Mouse (Mus musculus): ENCODE results near the gene Xpr1. TPM values are rescaled to one million over a fixed set of nuclear protein-coding genes. Genes with fewer than 3 reads are reported as not detected.

The Xpr1 gene
- polyA plus RNA-seq, 1 experiment from 2014 or later = 8.7 TPM

- H3K9ac ChIP-seq = no peak overlapping the region
- H3K27me3 ChIP-seq = no peaks in the 10 kb centered on the region
- H3K9me3 ChIP-seq = no peaks in the 10 kb centered on the region
- no peak overlapping the region for H3K27ac ChIP-seq
- WGBS = 66% methylated on average over 6 of the region's 6 CpGs
- no peaks in the 10 kb centered on the region for H3K36me3 ChIP-seq
- H3K4me1 ChIP-seq = no peaks in the 10 kb centered on the region
- no peak overlapping the region for H3K4me3 ChIP-seq
- H3K4me2 ChIP-seq = no peak overlapping the region
- ATAC-seq (ENCODE audit: borderline replicate concordance, extremely low read depth, low FRiP score, low TSS enrichment) = no peak
These were observed 10.1 kb upstream of the Xpr1 start for GRCm38 (mm10) chr1:155427126-155427865.

GRCm38 (mm10) chr1:155425743-155426315 lies 8.6 kb upstream of the Xpr1 start:
- H3K9me3 ChIP-seq = no peaks in the 10 kb centered on the region
- 55% methylated on average over 6 of the region's 6 CpGs for WGBS
- ATAC-seq (ENCODE audit: borderline replicate concordance, extremely low read depth, low FRiP score, low TSS enrichment) = no peak
- no peak overlapping the region for H3K4me2 ChIP-seq
- no peak overlapping the region for H3K4me3 ChIP-seq
- H3K36me3 ChIP-seq = no peaks in the 10 kb centered on the region
- no peaks in the 10 kb centered on the region for H3K4me1 ChIP-seq
- H3K27me3 ChIP-seq = no peaks in the 10 kb centered on the region
- H3K27ac ChIP-seq = no peak overlapping the region
- H3K9ac ChIP-seq = no peak overlapping the region

GRCm38 (mm10) chr1:155425285-155425684 lies 8.1 kb upstream of the Xpr1 start:
- Histone ChIP-seq H3K4me3 (no peak overlapping the region), H3K27ac (no peak overlapping the region), H3K27me3 (no peaks in the 10 kb centered on the region), H3K9ac (no peak overlapping the region), H3K4me2 (no peak overlapping the region), H3K36me3 (no peaks in the 10 kb centered on the region), H3K9me3 (no peaks in the 10 kb centered on the region), H3K4me1 (no peaks in the 10 kb centered on the region)
- no peak for ATAC-seq (ENCODE audit: borderline replicate concordance, extremely low read depth, low FRiP score, low TSS enrichment)
- 75% methylated on average over 5 of the region's 5 CpGs for WGBS

GRCm38 (mm10) chr1:155423801-155424200 lies 6.6 kb upstream of the Xpr1 start:
- H3K27ac ChIP-seq = no peak overlapping the region
- H3K4me1 ChIP-seq = no peaks in the 10 kb centered on the region
- H3K4me2 ChIP-seq = no peak overlapping the region
- H3K36me3 ChIP-seq = no peaks in the 10 kb centered on the region
- 66% methylated on average over 4 of the region's 4 CpGs for WGBS
- H3K9ac ChIP-seq = no peak overlapping the region
- H3K4me3 ChIP-seq = no peak overlapping the region
- H3K27me3 ChIP-seq = no peaks in the 10 kb centered on the region
- no peak for ATAC-seq (ENCODE audit: borderline replicate concordance, extremely low read depth, low FRiP score, low TSS enrichment)
- H3K9me3 ChIP-seq = no peaks in the 10 kb centered on the region

- no peaks in the 10 kb centered on the region for H3K27me3 ChIP-seq
- 78% methylated on average over 7 of the region's 7 CpGs for WGBS
- H3K4me2 ChIP-seq = no peak overlapping the region
- no peak overlapping the region for H3K4me3 ChIP-seq
- no peak for ATAC-seq (ENCODE audit: borderline replicate concordance, extremely low read depth, low FRiP score, low TSS enrichment)
- H3K9ac ChIP-seq = no peak overlapping the region
- no peak overlapping the region for H3K27ac ChIP-seq
- no peaks in the 10 kb centered on the region for H3K4me1 ChIP-seq
- H3K9me3 ChIP-seq = no peaks in the 10 kb centered on the region
- no peaks in the 10 kb centered on the region for H3K36me3 ChIP-seq
These were observed 4.8 kb upstream of the Xpr1 start for GRCm38 (mm10) chr1:155422022-155422421.

GRCm38 (mm10) chr1:155416147-155416700 lies 991 bp downstream of the Xpr1 start:
- H3K36me3 ChIP-seq = no peaks in the 10 kb centered on the region
- no peak for ATAC-seq (ENCODE audit: borderline replicate concordance, extremely low read depth, low FRiP score, low TSS enrichment)
- H3K9ac ChIP-seq = peak overlapping the region; percentile 67
- no peak overlapping the region for H3K27ac ChIP-seq
- peak overlapping the region; percentile 93 for H3K4me3 ChIP-seq
- no peaks in the 10 kb centered on the region for H3K27me3 ChIP-seq
- H3K4me1 ChIP-seq = peaks cover 3% of the 10 kb centered on the region; the same call in 1 of the 2 replicates
- H3K9me3 ChIP-seq = no peaks in the 10 kb centered on the region
- peak overlapping the region; percentile 86 for H3K4me2 ChIP-seq
- 4% methylated on average over 6 of the region's 6 CpGs for WGBS

GRCm38 (mm10) chr1:155415421-155415820 lies 1.8 kb downstream of the Xpr1 start:
- peak overlapping the region; percentile 9; the same call in 1 of the 2 replicates for H3K4me2 ChIP-seq
- peaks cover 3% of the 10 kb centered on the region; the same call in 1 of the 2 replicates for H3K4me1 ChIP-seq
- no peak overlapping the region for H3K9ac ChIP-seq
- ATAC-seq (ENCODE audit: borderline replicate concordance, extremely low read depth, low FRiP score, low TSS enrichment) = no peak
- H3K9me3 ChIP-seq = no peaks in the 10 kb centered on the region
- H3K27me3 ChIP-seq = no peaks in the 10 kb centered on the region
- no peak overlapping the region for H3K27ac ChIP-seq
- no peak overlapping the region for H3K4me3 ChIP-seq
- WGBS = 51% methylated on average over 4 of the region's 4 CpGs
- H3K36me3 ChIP-seq = no peaks in the 10 kb centered on the region

GRCm38 (mm10) chr1:155412705-155413104 lies 4.5 kb downstream of the Xpr1 start:
- Histone ChIP-seq H3K9me3 (no peaks in the 10 kb centered on the region), H3K4me3 (no peak overlapping the region), H3K36me3 (no peaks in the 10 kb centered on the region), H3K9ac (no peak overlapping the region), H3K27ac (no peak overlapping the region), H3K4me2 (no peak overlapping the region), H3K4me1 (peaks cover 3% of the 10 kb centered on the region; the same call in 1 of the 2 replicates), H3K27me3 (no peaks in the 10 kb centered on the region)
- ATAC-seq (ENCODE audit: borderline replicate concordance, extremely low read depth, low FRiP score, low TSS enrichment) = no peak
- WGBS = 70% methylated on average over 2 of the region's 2 CpGs

GRCm38 (mm10) chr1:155408577-155408966 lies 8.6 kb downstream of the Xpr1 start:
- H3K9ac ChIP-seq = no peak overlapping the region
- 85% methylated on average over 2 of the region's 2 CpGs for WGBS
- H3K27ac ChIP-seq = no peak overlapping the region
- no peak overlapping the region for H3K4me2 ChIP-seq
- ATAC-seq (ENCODE audit: borderline replicate concordance, extremely low read depth, low FRiP score, low TSS enrichment) = no peak
- no peak overlapping the region for H3K4me3 ChIP-seq
- no peaks in the 10 kb centered on the region for H3K36me3 ChIP-seq
- no peaks in the 10 kb centered on the region for H3K9me3 ChIP-seq
- no peaks in the 10 kb centered on the region for H3K4me1 ChIP-seq
- no peaks in the 10 kb centered on the region for H3K27me3 ChIP-seq

- Histone ChIP-seq H3K27me3 (no peaks in the 10 kb centered on the region), H3K4me2 (no peak overlapping the region), H3K4me3 (no peak overlapping the region), H3K36me3 (no peaks in the 10 kb centered on the region), H3K4me1 (no peaks in the 10 kb centered on the region), H3K9ac (no peak overlapping the region), H3K27ac (no peak overlapping the region), H3K9me3 (no peaks in the 10 kb centered on the region)
- 74% methylated on average over 11 of the region's 11 CpGs for WGBS
- no peak for ATAC-seq (ENCODE audit: borderline replicate concordance, extremely low read depth, low FRiP score, low TSS enrichment)
These were observed 9.3 kb downstream of the Xpr1 start for GRCm38 (mm10) chr1:155407697-155408576.

GRCm38 (mm10) chr1:155400056-155400455 lies 17.2 kb downstream of the Xpr1 start:
- no peak for ATAC-seq (ENCODE audit: borderline replicate concordance, extremely low read depth, low FRiP score, low TSS enrichment)
- Histone ChIP-seq H3K4me2 (no peak overlapping the region), H3K4me3 (no peak overlapping the region), H3K9ac (no peak overlapping the region), H3K27ac (no peak overlapping the region), H3K9me3 (no peaks in the 10 kb centered on the region), H3K4me1 (no peaks in the 10 kb centered on the region), H3K27me3 (no peaks in the 10 kb centered on the region), H3K36me3 (no peaks in the 10 kb centered on the region)
- WGBS = 82% methylated on average over 4 of the region's 4 CpGs

All from lung, embryonic 15.5 days (tissue).